Mouse (Mus musculus) embryo, embryonic 11.5 days (tissue): ENCODE measurements at regions not wholly inside any gene's neighbourhood (a gene's known extent, or its start where the extent isn't known, plus 50 kb on each side); places are given as distances from the start of the nearest gene placed in this dataset.

Experiments used
- DNase-seq: peaks from one replicate; pipeline ENCODE4 v3.0.0-alpha.2; 2012; ENCODE audit warnings: low read depth, low spot score

- no peak for DNase-seq
These were observed 67.7 kb upstream of the Zdhhc17 start for GRCm38 (mm10) chr10:111077632-111078031.

- DNase-seq: no peak
These were observed 64.0 kb upstream of the Zdhhc17 start for GRCm38 (mm10) chr10:111073851-111074430.

- no peak for DNase-seq
These were observed 63.3 kb upstream of the Zdhhc17 start for GRCm38 (mm10) chr10:111073262-111073661.

DNA sequence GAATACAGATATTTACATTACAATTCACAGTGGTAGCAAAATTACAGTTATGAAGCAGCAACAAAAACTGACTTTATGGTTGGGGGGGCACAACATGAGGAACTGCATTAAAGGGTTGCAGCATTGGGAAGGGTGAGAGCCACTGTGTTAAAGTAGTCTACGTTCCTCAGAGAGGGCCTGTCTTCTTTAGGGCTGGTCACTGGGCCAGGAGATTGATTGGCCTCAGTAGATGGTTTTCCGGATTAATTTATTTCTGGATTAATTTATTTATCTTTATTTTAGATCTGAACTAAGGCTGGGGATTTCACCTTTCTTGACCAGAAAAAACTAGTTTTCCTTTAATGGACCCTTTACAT lies 62.6 kb upstream of the Zdhhc17 start:
- DNase-seq: no peak

GRCm38 (mm10) chr10:111071805-111072553 lies 62.0 kb upstream of the Zdhhc17 start:
- DNase-seq: no peak

DNA sequence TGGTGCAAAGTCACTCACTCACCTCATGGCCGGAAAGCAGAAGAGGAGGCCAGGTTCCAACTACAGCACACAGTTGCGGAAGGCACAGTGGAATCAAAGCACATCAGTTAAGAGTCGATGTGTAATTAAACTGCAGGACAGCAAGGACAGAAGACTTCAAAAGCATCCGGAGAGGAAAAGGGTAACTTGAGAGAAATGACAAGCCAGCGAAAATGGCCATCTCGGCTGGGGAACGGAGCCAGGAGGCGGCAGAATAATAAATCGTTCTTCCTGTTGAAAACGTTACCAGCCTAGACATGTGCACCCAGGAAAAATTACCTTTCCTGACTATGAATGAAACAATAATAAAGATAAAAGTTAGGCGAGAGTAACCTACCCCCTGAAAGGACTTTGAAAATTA lies 56.2 kb upstream of the Zdhhc17 start:
- DNase-seq: no peak

GRCm38 (mm10) chr10:111060626-111061025 lies 50.7 kb upstream of the Zdhhc17 start:
- no peak for DNase-seq
